Mouse (Mus musculus) spleen, embryonic (tissue): ENCODE results near the gene Gtdc1.

Experiments used
- CTCF ChIA-PET: fragments of 350-600 bp; sonication (Branson Sonifier 250); formaldehyde crosslinking; loops from one replicate; lab custom pipeline; 2022; lab: Charles Lee

Gene Gtdc1

DNA sequence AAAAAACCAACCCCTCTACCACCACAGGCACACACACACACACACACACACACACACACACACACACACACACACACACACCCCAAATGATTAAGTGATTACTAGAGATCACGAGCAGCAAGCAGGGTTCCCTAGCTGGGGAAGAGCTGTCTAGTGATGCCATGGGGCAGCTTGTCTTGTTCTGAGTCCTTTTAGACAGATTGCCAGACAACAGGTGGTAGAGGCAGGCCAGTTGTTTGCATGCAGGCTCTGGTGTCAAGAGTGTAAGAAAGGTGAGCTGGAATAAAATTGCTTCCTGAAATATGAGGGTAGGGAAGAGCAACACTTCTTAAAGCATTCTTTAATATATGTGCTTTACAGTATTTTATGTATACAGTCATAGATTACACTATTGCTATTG, 333.2 kb downstream of the Gtdc1 start:
- CTCF ChIA-PET = no interaction called here

- CTCF ChIA-PET = no interaction called here
These were observed 336.6 kb downstream of the Gtdc1 start for GRCm38 (mm10) chr2:44590881-44591280.

GRCm38 (mm10) chr2:44584061-44584460, 343.4 kb downstream of the Gtdc1 start:
- CTCF ChIA-PET = no interaction called here

- CTCF ChIA-PET = no interaction called here
These were observed 344.0 kb downstream of the Gtdc1 start for GRCm38 (mm10) chr2:44583491-44583890.

DNA sequence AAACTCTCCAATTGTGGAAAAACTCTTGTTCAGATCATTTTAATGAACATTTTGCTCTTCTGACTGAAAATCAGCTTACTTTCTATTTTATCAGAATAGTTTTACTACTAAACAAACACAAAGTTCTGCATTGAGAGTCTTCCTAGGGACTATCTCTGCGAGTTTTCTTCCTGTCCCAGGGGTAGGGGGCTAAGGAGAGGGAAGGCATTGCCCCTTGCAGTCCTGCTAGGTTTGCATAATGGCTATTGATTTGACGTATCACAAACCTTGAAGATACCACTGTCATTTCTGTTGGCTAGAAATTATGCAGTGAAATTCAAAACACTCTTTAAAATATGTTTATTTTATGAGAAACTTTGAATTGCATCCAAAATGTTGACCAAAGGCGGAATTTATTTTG, 355.6 kb downstream of the Gtdc1 start:
- CTCF ChIA-PET = no interaction called here

GRCm38 (mm10) chr2:44571156-44571555, 356.3 kb downstream of the Gtdc1 start:
- CTCF ChIA-PET = no interaction called here

DNA sequence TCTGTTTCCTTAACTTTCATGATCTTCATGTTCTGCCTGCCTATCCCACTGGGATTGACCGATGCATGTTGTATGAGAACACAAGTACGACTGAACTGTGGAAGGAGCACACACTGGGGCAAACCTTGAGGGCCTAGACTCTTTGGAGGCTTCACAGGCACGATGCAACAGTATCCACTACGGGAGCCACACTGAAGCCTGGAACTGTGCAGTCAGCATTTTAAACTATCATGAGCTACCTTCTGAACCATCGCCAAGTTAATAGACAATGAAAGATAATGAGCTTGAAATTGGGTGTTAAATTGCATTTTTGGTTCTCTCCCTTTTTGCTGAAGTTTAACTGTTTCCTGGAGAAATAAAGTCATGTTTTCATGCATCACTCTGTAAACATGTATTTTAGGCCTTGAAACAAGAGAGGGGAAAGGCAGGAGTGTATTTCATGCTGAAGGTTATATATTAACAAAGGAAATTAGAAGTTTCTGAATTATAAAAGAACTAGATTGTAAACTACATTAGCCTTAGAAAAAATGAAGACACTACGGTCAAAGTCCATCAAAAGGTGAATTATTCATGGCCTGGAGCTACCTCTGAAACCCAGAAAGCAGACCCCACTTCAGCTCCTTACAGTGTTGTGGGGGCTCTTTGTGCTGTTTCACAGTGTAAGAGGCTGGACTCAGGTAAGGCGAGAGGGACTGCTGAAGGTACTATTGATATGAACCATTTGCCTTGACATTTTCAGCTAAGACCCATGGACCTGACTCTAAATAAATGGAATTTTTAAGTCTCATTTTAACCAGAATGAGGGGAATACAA, 358.1 kb downstream of the Gtdc1 start:
- CTCF ChIA-PET = no interaction called here

DNA sequence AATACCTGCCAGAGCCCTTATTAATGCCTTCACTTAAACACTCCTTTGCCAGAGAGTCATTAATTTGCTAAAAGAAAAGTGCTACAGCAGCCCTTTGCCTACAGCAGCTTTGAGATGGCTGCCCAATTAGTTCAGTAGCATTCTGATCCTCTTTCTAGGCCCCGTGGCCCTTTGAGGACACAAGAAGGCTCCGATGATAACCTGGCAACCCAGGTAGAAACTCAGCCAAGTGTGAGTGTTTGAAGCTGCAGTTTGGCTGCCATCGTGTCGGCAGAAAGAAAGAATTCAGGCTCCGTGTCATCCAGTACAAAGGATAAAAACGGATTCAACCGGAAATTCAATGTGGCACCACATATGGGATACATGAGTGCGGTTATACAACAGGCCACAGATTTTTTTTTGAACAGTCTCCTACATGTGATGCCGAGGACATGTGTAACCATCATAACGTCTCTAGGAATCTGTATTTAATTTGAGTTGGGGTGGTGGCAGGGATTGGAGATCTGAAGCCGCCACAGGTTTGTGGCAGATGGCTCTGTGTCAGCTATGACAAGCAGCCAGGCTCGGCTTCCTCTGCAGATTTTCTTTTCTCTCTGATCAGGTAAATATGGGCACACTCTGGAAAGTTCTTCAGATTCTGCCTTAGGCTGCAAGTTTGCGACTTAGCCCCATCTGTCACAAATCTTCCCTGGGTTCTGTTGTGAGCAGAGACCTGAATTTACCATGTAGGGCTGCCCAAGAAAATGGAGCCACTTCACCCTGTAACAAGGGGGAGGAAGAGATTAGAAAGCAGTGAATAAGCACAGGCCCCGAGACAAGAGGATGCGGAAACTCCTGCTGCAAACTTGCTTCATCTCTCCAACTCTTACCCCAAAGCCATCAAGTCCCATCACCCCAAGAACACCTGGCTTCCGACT, 362.4 kb downstream of the Gtdc1 start:
- CTCF ChIA-PET = no interaction called here

DNA sequence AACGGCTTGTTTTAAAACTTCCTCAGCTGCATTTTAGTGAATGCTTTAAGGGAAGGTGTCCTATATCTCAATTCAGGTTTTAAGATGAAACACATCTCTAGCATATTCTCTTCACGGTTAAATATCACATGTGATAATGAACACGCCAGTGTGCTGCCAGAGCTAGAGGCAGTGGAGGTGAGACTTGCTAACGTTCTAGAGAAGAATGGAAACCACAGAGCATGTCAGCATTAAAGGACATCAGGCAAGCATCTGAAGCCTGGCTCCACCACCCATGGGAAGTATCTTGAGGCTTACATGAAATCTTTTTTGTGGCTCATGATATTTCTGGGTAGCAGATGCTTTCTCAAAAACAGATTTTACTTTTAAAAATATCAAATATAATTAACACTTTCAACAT, 365.7 kb downstream of the Gtdc1 start:
- CTCF ChIA-PET = no interaction called here

GRCm38 (mm10) chr2:44559242-44559944, 368.1 kb downstream of the Gtdc1 start:
- CTCF ChIA-PET = no interaction called here

GRCm38 (mm10) chr2:44557669-44558281, 369.7 kb downstream of the Gtdc1 start:
- CTCF ChIA-PET = interaction anchor here (0.6 kb wide), 1 partner anchor 43 kb away, joined by 14 read pairs; no protein-coding TSS in a partner anchor

DNA sequence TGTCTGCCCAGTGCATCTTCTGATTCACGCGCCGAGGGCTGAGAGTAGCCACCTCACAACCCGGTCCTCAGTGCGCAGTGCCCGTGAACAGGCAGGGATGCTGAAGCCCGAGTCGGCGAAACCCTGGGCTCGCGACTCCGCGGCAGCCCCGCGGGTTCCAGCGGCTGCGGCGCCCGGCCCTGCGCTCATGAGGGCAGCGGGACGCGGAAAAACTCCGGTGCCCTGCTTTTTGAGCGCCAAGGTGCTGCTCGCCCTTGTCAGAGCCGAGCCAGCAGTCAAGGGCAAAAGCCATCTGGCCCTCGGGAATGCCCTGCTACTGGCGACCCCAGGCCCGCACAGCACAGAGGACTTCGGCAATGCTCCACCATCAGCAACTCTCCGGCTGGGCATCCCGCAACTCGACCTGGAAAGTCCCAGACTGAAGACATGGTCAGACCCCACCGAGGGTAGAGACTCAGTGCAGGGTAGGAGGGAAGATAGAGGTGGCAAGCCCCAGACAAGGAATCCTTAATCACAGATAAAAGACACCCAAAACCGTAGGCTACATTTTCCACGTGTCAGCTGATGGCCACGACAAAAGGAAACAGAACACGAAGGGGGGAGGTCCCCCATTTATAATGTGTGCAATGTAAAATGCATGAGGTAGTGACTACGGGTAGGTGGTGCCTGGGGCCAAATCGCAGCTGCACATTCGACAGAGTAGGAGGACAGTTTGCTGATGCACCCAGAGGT, 370.4 kb downstream of the Gtdc1 start:
- CTCF ChIA-PET = no interaction called here

DNA sequence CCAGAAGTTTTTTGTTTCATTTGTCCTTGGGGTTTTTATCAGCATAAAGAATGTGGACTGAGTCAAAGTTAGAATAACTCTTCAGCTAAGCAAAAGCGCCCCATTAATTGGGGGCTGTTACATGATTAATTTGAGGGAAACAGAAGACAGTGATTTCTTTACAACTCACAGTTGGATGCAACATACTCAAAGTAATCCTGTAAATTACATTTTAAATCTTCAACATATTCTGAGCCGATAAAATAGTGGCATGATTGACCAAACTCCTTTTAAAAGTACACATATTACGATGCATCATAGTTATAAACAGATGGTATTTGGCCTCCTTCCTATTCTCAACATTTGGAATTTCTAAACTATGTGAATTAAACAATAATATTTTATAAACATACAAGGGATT, 372.7 kb downstream of the Gtdc1 start:
- CTCF ChIA-PET = no interaction called here

- CTCF ChIA-PET = no interaction called here
These were observed 378.1 kb downstream of the Gtdc1 start for GRCm38 (mm10) chr2:44549311-44549710.

DNA sequence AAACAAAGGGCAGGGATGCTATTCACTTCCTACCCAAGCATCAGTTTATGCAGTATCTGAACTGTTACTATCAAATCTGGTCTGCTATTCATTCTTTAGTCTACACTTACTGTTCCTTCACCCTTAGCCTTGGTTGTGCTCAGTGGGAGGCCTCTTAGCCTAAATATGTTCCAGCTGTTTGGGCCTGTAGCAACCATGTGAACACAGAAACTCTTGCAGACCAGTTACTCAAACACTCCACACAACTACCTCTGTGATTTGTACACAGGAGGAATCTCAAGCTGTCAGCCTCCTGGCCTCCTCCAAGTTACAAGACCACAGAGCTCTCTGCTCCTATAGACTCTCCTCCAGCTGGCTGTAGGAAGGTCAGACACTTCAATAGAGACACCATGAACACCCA, 384.7 kb downstream of the Gtdc1 start:
- CTCF ChIA-PET = no interaction called here

DNA sequence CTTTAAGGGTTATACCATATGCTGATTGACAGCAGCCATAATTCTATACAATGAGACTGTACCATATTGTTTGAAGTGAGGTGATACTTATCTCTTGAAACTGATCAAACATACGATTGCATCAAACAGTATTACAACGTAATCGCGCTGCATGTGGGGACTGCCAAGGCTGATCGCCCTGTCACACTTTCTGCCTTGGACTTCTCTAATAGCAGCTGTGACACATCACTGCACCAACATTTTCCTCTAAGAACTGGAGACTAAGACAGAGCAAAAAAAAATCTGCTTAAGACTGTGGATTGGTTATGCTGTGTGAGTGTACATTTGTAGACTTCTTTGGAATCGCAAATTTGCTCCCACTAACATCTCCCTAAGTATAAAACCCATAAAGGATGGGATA, 385.7 kb downstream of the Gtdc1 start:
- CTCF ChIA-PET = no interaction called here

DNA sequence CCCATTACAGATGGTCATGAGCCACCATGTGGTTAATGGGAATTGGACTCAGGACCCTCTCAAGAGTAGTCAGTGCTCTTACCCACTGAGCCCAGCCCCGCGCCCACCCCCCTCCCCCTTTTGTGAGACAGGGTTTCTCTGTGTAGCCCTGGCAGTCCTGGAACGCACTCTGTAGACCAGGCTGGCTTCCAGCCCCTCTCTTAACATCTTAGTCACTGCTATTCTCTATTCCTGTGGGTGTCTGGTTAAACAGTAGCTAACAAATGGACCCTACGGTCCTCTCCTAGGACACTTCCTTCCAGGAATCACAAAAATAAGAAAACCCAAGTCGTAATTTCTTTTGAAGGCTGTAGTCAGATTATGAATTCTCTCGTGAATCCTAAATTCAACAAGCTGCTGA, 386.6 kb downstream of the Gtdc1 start:
- CTCF ChIA-PET = no interaction called here

DNA sequence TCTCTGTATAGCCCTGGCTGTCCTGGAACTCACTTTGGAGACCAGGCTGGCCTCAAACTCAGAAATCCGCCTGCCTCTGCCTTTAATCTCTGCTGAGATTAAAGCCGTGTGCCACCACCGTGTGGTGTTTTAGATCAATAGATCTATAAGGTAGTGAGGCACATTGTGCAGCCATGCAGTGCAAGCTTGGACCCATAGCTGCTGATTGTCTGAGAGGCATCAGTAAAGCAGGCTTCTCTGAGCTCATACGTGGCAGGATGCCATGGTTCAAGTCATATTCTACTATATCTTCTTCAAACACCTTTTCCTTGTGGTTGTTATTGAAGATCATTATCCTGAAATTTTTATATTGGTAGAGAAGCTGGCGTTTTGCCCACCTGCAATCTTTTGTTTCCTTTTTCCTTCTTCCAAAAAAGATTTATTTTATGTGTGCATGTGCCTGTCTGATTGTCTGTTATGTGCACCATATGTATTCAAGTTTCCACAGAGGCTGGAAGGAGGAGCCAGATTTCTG, 388.3 kb downstream of the Gtdc1 start:
- CTCF ChIA-PET = no interaction called here

DNA sequence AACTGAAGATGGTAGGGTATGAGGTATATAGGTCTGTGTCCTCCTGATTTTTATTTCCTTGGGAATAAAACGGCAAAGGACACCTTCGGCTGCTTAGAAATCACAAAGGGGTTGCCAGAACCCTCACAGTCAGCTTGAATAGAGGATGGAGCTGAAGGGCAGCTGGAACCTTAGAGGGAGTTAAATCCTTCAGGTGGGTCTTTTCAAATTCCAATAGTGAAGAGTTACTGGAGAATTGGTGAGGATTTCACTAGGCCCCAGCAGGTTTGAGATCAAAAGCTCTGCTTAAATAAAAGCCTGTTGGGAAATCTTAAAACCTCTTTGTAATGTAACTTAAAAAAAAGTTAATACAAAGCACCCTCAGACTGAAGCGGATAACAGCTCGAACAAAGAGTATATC, 389.3 kb downstream of the Gtdc1 start:
- CTCF ChIA-PET = no interaction called here

GRCm38 (mm10) chr2:44535760-44536159, 391.7 kb downstream of the Gtdc1 start:
- CTCF ChIA-PET = no interaction called here
